Mouse (Mus musculus) cerebellum, adult 18-20 months (tissue): Measurements from ENCODE around the gene Camta1.

ENCODE experiments used
- DNase-seq, 2 experiments: peaks; one replicate each; pipeline ENCODE4 v3.0.0; 2021

Camta1 gene

GRCm38 (mm10) chr4:151732668-151733067 is 129.0 kb downstream of the Camta1 start:
- DNase-seq: no peak

- no peak for DNase-seq
Measured at GRCm38 (mm10) chr4:151730037-151730759, 131.5 kb downstream of the Camta1 start.

- DNase-seq: no peak
Measured at GRCm38 (mm10) chr4:151729116-151729515, 132.6 kb downstream of the Camta1 start.

GRCm38 (mm10) chr4:151728391-151729065 is 133.1 kb downstream of the Camta1 start:
- no peak for DNase-seq

GRCm38 (mm10) chr4:151726396-151726795 is 135.3 kb downstream of the Camta1 start:
- no peak for DNase-seq

- DNase-seq: no peak
Measured at GRCm38 (mm10) chr4:151724897-151725296, 136.8 kb downstream of the Camta1 start.

- DNase-seq: no peak
Measured at GRCm38 (mm10) chr4:151720722-151721467, 140.8 kb downstream of the Camta1 start.

- no peak for DNase-seq
Measured at GRCm38 (mm10) chr4:151718866-151719475, 142.7 kb downstream of the Camta1 start.

GRCm38 (mm10) chr4:151717864-151718263 is 143.8 kb downstream of the Camta1 start:
- no peak for DNase-seq

- DNase-seq: no peak
Measured at GRCm38 (mm10) chr4:151713714-151714113, 148.0 kb downstream of the Camta1 start.

GRCm38 (mm10) chr4:151711406-151711805 is 150.3 kb downstream of the Camta1 start:
- DNase-seq: no peak

- no peak for DNase-seq
Measured at GRCm38 (mm10) chr4:151710522-151710921, 151.2 kb downstream of the Camta1 start.

- DNase-seq: no peak
Measured at GRCm38 (mm10) chr4:151709269-151709668, 152.4 kb downstream of the Camta1 start.

- DNase-seq: no peak
Measured at GRCm38 (mm10) chr4:151703069-151703735, 158.5 kb downstream of the Camta1 start.

GRCm38 (mm10) chr4:151702463-151702862 is 159.2 kb downstream of the Camta1 start:
- DNase-seq: no peak

GRCm38 (mm10) chr4:151695984-151696383 is 165.7 kb downstream of the Camta1 start:
- no peak for DNase-seq

GRCm38 (mm10) chr4:151694531-151694930 is 167.1 kb downstream of the Camta1 start:
- no peak for DNase-seq

- no peak for DNase-seq
Measured at GRCm38 (mm10) chr4:151694047-151694446, 167.6 kb downstream of the Camta1 start.

GRCm38 (mm10) chr4:151690041-151690440 is 171.6 kb downstream of the Camta1 start:
- DNase-seq: no peak

GRCm38 (mm10) chr4:151688206-151688605 is 173.5 kb downstream of the Camta1 start:
- DNase-seq: no peak

- DNase-seq: no peak
Measured at GRCm38 (mm10) chr4:151684596-151684995, 177.1 kb downstream of the Camta1 start.

- DNase-seq: no peak
Measured at GRCm38 (mm10) chr4:151682831-151683488, 178.7 kb downstream of the Camta1 start.
